Mouse (Mus musculus) heart, postnatal 0 days (tissue): ENCODE data around the gene Tmub2. TPM values are rescaled to one million over a fixed set of nuclear protein-coding genes. Genes with fewer than 3 reads are reported as not detected.
A peak's percentile ranks its signal among the peaks of the same experiment; 100 is the strongest.

Experiments
- ATAC-seq: fragments of 200-750 bp; cut with Nextera tagmentation; 2 replicates; pipeline ENCODE4 v1.8.0; 2017; ENCODE audit warnings: low read depth, moderate number of reproducible peaks, moderate library complexity; ENCODE audit not compliant: insufficient read depth
- DNase-seq: peaks from one replicate; pipeline ENCODE4 v3.0.0-alpha.2; 2016; ENCODE audit warnings: low spot score
- H3K27ac ChIP-seq: fragments of 300-500 bp; sonication (generic); 2 replicates; pipeline ENCODE4 v1.5.1; 2014; ENCODE audit warnings: low read depth, mild to moderate bottlenecking
- H3K27me3 ChIP-seq: fragments of 300-500 bp; sonication (generic); 2 replicates; pipeline ENCODE4 v1.6.1; 2014; ENCODE audit warnings: low read length, mixed read lengths; ENCODE audit not compliant: control insufficient read depth, insufficient read depth
- H3K36me3 ChIP-seq: fragments of 300-500 bp; sonication (generic); replicated peaks from 2 replicates; pipeline ENCODE4 v1.6.1; 2014; ENCODE audit warnings: low read length, mixed read lengths; ENCODE audit not compliant: control insufficient read depth, insufficient read depth
- H3K4me1 ChIP-seq: fragments of 300-500 bp; sonication (generic); 2 replicates; pipeline ENCODE4 v1.6.1; 2014; ENCODE audit warnings: antibody characterized with exemption; ENCODE audit not compliant: control insufficient read depth, insufficient read depth
- H3K4me2 ChIP-seq: fragments of 300-500 bp; sonication (generic); 2 replicates; pipeline ENCODE4 v1.6.1; 2014; ENCODE audit warnings: low read depth, mild to moderate bottlenecking, low read length, moderate library complexity
- H3K4me3 ChIP-seq: fragments of 300-500 bp; sonication (generic); 2 replicates; pipeline ENCODE4 v1.5.1; 2014; ENCODE audit warnings: low read depth, low read length
- H3K9ac ChIP-seq: fragments of 300-500 bp; sonication (generic); replicated peaks from 2 replicates; pipeline ENCODE4 v1.6.1; 2014; ENCODE audit warnings: low read depth, low read length, mixed read lengths
- H3K9me3 ChIP-seq: fragments of 300-500 bp; sonication (generic); replicated peaks from 2 replicates; pipeline ENCODE4 v1.6.1; 2016; ENCODE audit warnings: low read length; ENCODE audit not compliant: control insufficient read depth
- CTCF ChIP-seq: IDR thresholded peaks from 2 replicates; pipeline ENCODE4 v1.5.1; 2016; ENCODE audit warnings: antibody characterized with exemption, control low read depth, low read depth
- EP300 ChIP-seq: IDR thresholded peaks from 2 replicates; pipeline ENCODE4 v1.6.1; 2016; ENCODE audit warnings: antibody characterized with exemption, low read depth
- WGBS: fragments of 180-500 bp; shearing (Covaris S2); extraction: QIAGEN DNeasy Blood & Tissue Kit; methylation state at CpG from one replicate; pipeline ENCODE4 v1.1.7; 2014; 5-methylcytosine and 5-hydroxymethylcytosine counted together
- polyA plus RNA-seq: library from polyadenylated mRNA; unstranded; fragments of >200 nt; fragmentation: Nextera tagmentation; extraction: Ambion mirVana; gene quantifications from 2 replicates; pipeline ENCODE4 v1.2.1, GENCODE M21; 2015
- total RNA-seq: library from RNA; depleted of rRNA; stranded (reverse); fragments of >200 nt; gene quantifications from 2 replicates; pipeline ENCODE4 v1.2.3, GENCODE M21; 2014; ENCODE audit warnings: low replicate concordance

Tmub2 gene
- total and polyA plus RNA-seq, 2 experiments from 2014 or later, result 29.8 to 57.4 TPM

GRCm38 (mm10) chr11:102321931-102322330, 37.2 kb downstream of the Tmub2 start:
- Histone ChIP-seq H3K27me3 (no peaks in the 10 kb centered on the region), H3K36me3 (no peaks in the 10 kb centered on the region), H3K9ac (no peak overlapping the region), H3K4me1 (no peaks in the 10 kb centered on the region), H3K27ac (no peak overlapping the region), H3K4me3 (no peak overlapping the region), H3K9me3 (no peaks in the 10 kb centered on the region), H3K4me2 (no peak overlapping the region)
- DNase-seq, result no peak
- TF ChIP-seq EP300 (no peak), CTCF (no peak)
- no peak for ATAC-seq
- 63% methylated on average over 6 of the region's 6 CpGs for WGBS

GRCm38 (mm10) chr11:102323516-102323915, 38.8 kb downstream of the Tmub2 start:
- no peak overlapping the region for H3K9ac ChIP-seq
- H3K4me3 ChIP-seq, result no peak overlapping the region
- DNase-seq, result no peak
- no peaks in the 10 kb centered on the region for H3K27me3 ChIP-seq
- no peak overlapping the region for H3K4me2 ChIP-seq
- no peaks in the 10 kb centered on the region for H3K36me3 ChIP-seq
- no peaks in the 10 kb centered on the region for H3K9me3 ChIP-seq
- no peak for ATAC-seq
- TF ChIP-seq EP300, result no peak
- TF ChIP-seq CTCF, result no peak
- 75% methylated on average over 1 of the region's 1 CpGs for WGBS
- no peaks in the 10 kb centered on the region for H3K4me1 ChIP-seq
- H3K27ac ChIP-seq, result no peak overlapping the region

- no peaks in the 10 kb centered on the region for H3K4me1 ChIP-seq
- H3K9me3 ChIP-seq, result no peaks in the 10 kb centered on the region
- H3K27ac ChIP-seq, result no peak overlapping the region
- ATAC-seq (0 out of 2 replicates have a peak, but pooled peaks have one; percentile 24), DNase-seq (peak; percentile 45)
- H3K36me3 ChIP-seq, result no peaks in the 10 kb centered on the region
- no peak overlapping the region for H3K4me3 ChIP-seq
- 48% methylated on average over 5 of the region's 5 CpGs for WGBS
- no peak overlapping the region for H3K9ac ChIP-seq
- TF ChIP-seq EP300, result no peak
- no peak for TF ChIP-seq CTCF
- H3K4me2 ChIP-seq, result no peak overlapping the region
- H3K27me3 ChIP-seq, result no peaks in the 10 kb centered on the region
Measured at GRCm38 (mm10) chr11:102327250-102327649, 42.5 kb downstream of the Tmub2 start.

- no peak overlapping the region for H3K9ac ChIP-seq
- no peaks in the 10 kb centered on the region for H3K4me1 ChIP-seq
- H3K27ac ChIP-seq, result no peak overlapping the region
- WGBS, result 72% methylated on average over 7 of the region's 7 CpGs
- no peak for TF ChIP-seq EP300
- no peak for TF ChIP-seq CTCF
- no peaks in the 10 kb centered on the region for H3K36me3 ChIP-seq
- no peak overlapping the region for H3K4me3 ChIP-seq
- H3K4me2 ChIP-seq, result no peak overlapping the region
- DNase-seq, result no peak
- no peaks in the 10 kb centered on the region for H3K9me3 ChIP-seq
- no peaks in the 10 kb centered on the region for H3K27me3 ChIP-seq
- no peak for ATAC-seq
Measured at GRCm38 (mm10) chr11:102327839-102328238, 43.1 kb downstream of the Tmub2 start.

GRCm38 (mm10) chr11:102329518-102329917, 44.8 kb downstream of the Tmub2 start:
- H3K9ac ChIP-seq, result no peak overlapping the region
- TF ChIP-seq EP300 (no peak), CTCF (no peak)
- H3K4me3 ChIP-seq, result no peak overlapping the region
- ATAC-seq (no peak), DNase-seq (no peak)
- H3K36me3 ChIP-seq, result no peaks in the 10 kb centered on the region
- H3K27me3 ChIP-seq, result no peaks in the 10 kb centered on the region
- no peaks in the 10 kb centered on the region for H3K9me3 ChIP-seq
- H3K27ac ChIP-seq, result no peak overlapping the region
- no peak overlapping the region for H3K4me2 ChIP-seq
- H3K4me1 ChIP-seq, result no peaks in the 10 kb centered on the region; the same call in 1 of the 2 replicates

GRCm38 (mm10) chr11:102330039-102330438, 45.3 kb downstream of the Tmub2 start:
- H3K9me3 ChIP-seq, result no peaks in the 10 kb centered on the region
- H3K4me3 ChIP-seq, result no peak overlapping the region
- H3K4me2 ChIP-seq, result no peak overlapping the region
- WGBS, result 81% methylated on average over 3 of the region's 3 CpGs
- H3K27ac ChIP-seq, result no peak overlapping the region
- DNase-seq (no peak), ATAC-seq (no peak)
- H3K9ac ChIP-seq, result no peak overlapping the region
- H3K36me3 ChIP-seq, result no peaks in the 10 kb centered on the region
- no peaks in the 10 kb centered on the region for H3K27me3 ChIP-seq
- peaks cover 1% of the 10 kb centered on the region; the same call in 1 of the 2 replicates for H3K4me1 ChIP-seq
- TF ChIP-seq EP300 (no peak), CTCF (no peak)
